23 mouse cellular contexts compared by ENCODE assay signal in genomic region chr7:70290733-70291320, GRCm38 (mm10).
DNase-seq lines count a peak whose midpoint lies in the region; ATAC-seq and TF ChIP-seq lines count a peak whose summit lies in the region.
"Had no signal": no experiment of that assay in that cellular context is flagged by ENCODE, and none has a peak within 500 bp of the region (broad histone marks: within the 10 kb centered on the region; RNA-seq: fewer than 3 reads in every experiment).

No protein-coding gene starts in this region.

- TF ChIP-seq CTCF in lung, adult 2 months (IDR thresholded peaks at IDR 0.05; ENCODE audit: insufficient read depth, low read length), result no peak

- H3K9me3 ChIP-seq in embryonic facial prominence, embryonic 14.5 days (ENCODE audit: control insufficient read depth, low read length), result no peaks in the 10 kb centered on the region
- H3K9me3 ChIP-seq in embryonic facial prominence, embryonic 10.5 days, result no peaks in the 10 kb centered on the region
- H3K9me3 ChIP-seq: embryonic facial prominence, embryonic 12.5 days; forebrain, embryonic 12.5 days; forebrain, embryonic 15.5 days; heart, embryonic 10.5 days; heart, embryonic 13.5 days had no signal

- no peak overlapping the region for H3K4me3 ChIP-seq in embryonic facial prominence, embryonic 14.5 days (ENCODE audit: low read depth, low read length)
- no peak overlapping the region for H3K4me3 ChIP-seq in embryonic facial prominence, embryonic 10.5 days
- no peak overlapping the region for H3K4me3 ChIP-seq in lung, adult 2 months (replicated peaks; ENCODE audit: extremely low read depth, low read depth, low read length)
- H3K4me3 ChIP-seq: embryonic facial prominence, embryonic 12.5 days; erythroblast, embryonic 14.5 days; forebrain, embryonic 12.5 days; forebrain, embryonic 15.5 days; heart, adult 2 months; heart, embryonic 10.5 days; heart, embryonic 13.5 days; hindbrain, embryonic 12.5 days had no signal

- no peak overlapping the region for H3K27ac ChIP-seq in embryonic facial prominence, embryonic 14.5 days (replicated peaks; ENCODE audit: low read depth, low read length)
- H3K27ac ChIP-seq in embryonic facial prominence, embryonic 10.5 days (replicated peaks), result no peak overlapping the region
- H3K27ac ChIP-seq: embryonic facial prominence, embryonic 12.5 days; forebrain, embryonic 12.5 days; forebrain, embryonic 15.5 days; heart, adult 2 months; heart, embryonic 10.5 days; heart, embryonic 13.5 days; hindbrain, embryonic 12.5 days had no signal

- no peak overlapping the region for H3K9ac ChIP-seq in embryonic facial prominence, embryonic 14.5 days (ENCODE audit: low read depth, low read length)
- H3K9ac ChIP-seq: embryonic facial prominence, embryonic 12.5 days; forebrain, embryonic 12.5 days; forebrain, embryonic 15.5 days; heart, embryonic 13.5 days; hindbrain, embryonic 12.5 days had no signal

- peak; percentile 33; the same call in 1 of the 2 replicates for ATAC-seq in embryonic facial prominence, embryonic 14.5 days (ENCODE audit: low read depth)
- ATAC-seq: forebrain, embryonic 15.5 days; inflammation-experienced regulatory T-cells, adult 6 months; Patski had no signal

- TF ChIP-seq POLR2A in lung, adult 2 months (IDR thresholded peaks at IDR 0.05; ENCODE audit: borderline replicate concordance, extremely low read depth, low read depth, low read length), result no peak

- no peak overlapping the region for H3K4me2 ChIP-seq in embryonic facial prominence, embryonic 14.5 days (ENCODE audit: low read depth, low read length)
- H3K4me2 ChIP-seq: embryonic facial prominence, embryonic 12.5 days; forebrain, embryonic 12.5 days; forebrain, embryonic 15.5 days; heart, embryonic 13.5 days; hindbrain, embryonic 12.5 days had no signal

- H3K36me3 ChIP-seq in embryonic facial prominence, embryonic 14.5 days (ENCODE audit: control insufficient read depth, insufficient read depth, low read length), result no peaks in the 10 kb centered on the region
- H3K36me3 ChIP-seq in embryonic facial prominence, embryonic 10.5 days (replicated peaks), result no peaks in the 10 kb centered on the region
- H3K36me3 ChIP-seq: embryonic facial prominence, embryonic 12.5 days; forebrain, embryonic 12.5 days; forebrain, embryonic 15.5 days; heart, embryonic 10.5 days; heart, embryonic 13.5 days; hindbrain, embryonic 12.5 days had no signal

- H3K4me1 ChIP-seq in embryonic facial prominence, embryonic 14.5 days (ENCODE audit: control insufficient read depth, insufficient read depth, low read length), result peaks cover 5% of the 10 kb centered on the region; the same call in 1 of the 2 replicates
- peaks cover 18% of the 10 kb centered on the region for H3K4me1 ChIP-seq in embryonic facial prominence, embryonic 10.5 days
- H3K4me1 ChIP-seq in lung, adult 2 months (ENCODE audit: control insufficient read depth, insufficient read depth, low read length), result no peaks in the 10 kb centered on the region

- H3K27me3 ChIP-seq in embryonic facial prominence, embryonic 14.5 days (replicated peaks; ENCODE audit: control insufficient read depth, insufficient read depth, low read length), result peaks cover 45% of the 10 kb centered on the region
- H3K27me3 ChIP-seq in embryonic facial prominence, embryonic 10.5 days (replicated peaks; ENCODE audit: low read depth, poor library complexity, severe bottlenecking), result peaks cover 64% of the 10 kb centered on the region
- H3K27me3 ChIP-seq: Patski had no signal

- intact Hi-C loops in left cerebral cortex, postnatal 36 days (cut with DNase I), result no loop called here

- WGBS in embryonic facial prominence, embryonic 14.5 days, result 61% methylated on average over 8 of the region's 8 CpGs
- 67% methylated on average over 8 of the region's 8 CpGs for WGBS in embryonic facial prominence, embryonic 10.5 days
- WGBS in lung, adult 2 months, result 68% methylated on average over 8 of the region's 8 CpGs

- DNase-seq in embryonic facial prominence, embryonic 14.5 days (ENCODE audit: low spot score), result no peak
- DNase-seq in embryonic facial prominence, embryonic 10.5 days (ENCODE audit: low spot score), result no peak
- DNase-seq in lung, postnatal 10 days, result peak; percentile 6
- no peak for DNase-seq in lung, adult 2 months
- peak; percentile 69 for DNase-seq in Muller cell, postnatal 12 days (ENCODE audit: inconsistent ontology term)
- DNase-seq in left cerebral cortex, postnatal 36 days (ENCODE audit: low spot score in 2 of 2), result no peak
- DNase-seq: adrenal gland, postnatal 10 days; adrenal gland, postnatal 36 days; cerebellum, adult 18-20 months; cerebellum, adult 9-10 months; cerebellum, postnatal 14 days; gastrocnemius, postnatal 25 days; heart, adult 2 months; heart, postnatal 14 days had no signal

Comparison
In these comparisons a context has a peak if more than half of its experiments do, and no peak if none do; other contexts are left out.
1. DNase-seq: peak in lung, postnatal 10 days (single experiment) and Muller cell, postnatal 12 days (single experiment); none in embryonic facial prominence, embryonic 14.5 days (single experiment), embryonic facial prominence, embryonic 10.5 days (single experiment), lung, adult 2 months (single experiment) and left cerebral cortex, postnatal 36 days (0 of 2).